7 mouse cellular contexts compared by ENCODE assay signal in the genomic region with DNA sequence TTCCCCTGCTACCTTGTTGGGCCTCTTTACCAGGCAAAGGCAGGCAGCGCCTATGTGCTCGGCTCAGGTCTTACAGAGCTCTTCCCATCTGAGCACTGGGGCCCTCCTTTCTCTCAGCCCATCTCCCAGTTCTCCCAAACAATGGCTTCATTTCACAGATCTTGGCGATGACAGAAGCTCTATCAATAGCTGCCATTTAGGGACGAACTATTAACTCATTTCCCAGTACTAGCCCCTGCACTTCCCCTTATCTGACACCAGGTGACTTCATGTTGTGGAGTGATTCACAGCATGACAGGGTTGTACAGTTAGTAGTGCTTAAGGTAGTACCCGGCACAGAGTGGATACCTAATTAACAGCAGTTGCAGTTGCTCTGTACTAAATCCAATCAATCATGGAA. TPM values are rescaled to one million over a fixed set of nuclear protein-coding genes. Genes with fewer than 3 reads are reported as not detected.
DNase-seq lines count a peak whose midpoint lies in the region; ATAC-seq lines count a peak whose summit lies in the region.

Tmem88b (minus strand) TSS at position 56 of the 400 bp plus-strand sequence.

- H3K4me3 ChIP-seq in neural tube, embryonic 11.5 days (ENCODE audit: low read depth, low read length), result peak within 1 kb of the TSS; percentile 56
- peak within 1 kb of the TSS; percentile 76 for H3K4me3 ChIP-seq in limb, embryonic 10.5 days
- H3K4me3 ChIP-seq in stomach, embryonic 15.5 days (replicated peaks), result peak within 1 kb of the TSS; percentile 65

- WGBS in neural tube, embryonic 11.5 days, result 73% methylated on average over 5 of the region's 5 CpGs
- 79% methylated on average over 5 of the region's 5 CpGs for WGBS in limb, embryonic 10.5 days
- WGBS in stomach, embryonic 15.5 days, result 65% methylated on average over 5 of the region's 5 CpGs

- H3K9ac ChIP-seq in neural tube, embryonic 11.5 days (ENCODE audit: low read length), result peak within 1 kb of the TSS; percentile 32; the same call in 1 of the 2 replicates
- no peak within 1 kb of the TSS for H3K9ac ChIP-seq in stomach, embryonic 15.5 days

- no peaks in the 10 kb centered on the region for H3K27me3 ChIP-seq in neural tube, embryonic 11.5 days (ENCODE audit: control insufficient read depth, insufficient read depth, low read length)
- 0 out of 2 replicates have a peak, but pooled peaks cover 9% of the 10 kb centered on the region for H3K27me3 ChIP-seq in limb, embryonic 10.5 days (ENCODE audit: low read depth, poor library complexity, severe bottlenecking)
- no peaks in the 10 kb centered on the region for H3K27me3 ChIP-seq in stomach, embryonic 15.5 days (replicated peaks)

- no peaks in the 10 kb centered on the region for H3K9me3 ChIP-seq in neural tube, embryonic 11.5 days (ENCODE audit: control insufficient read depth, low read length)
- no peaks in the 10 kb centered on the region for H3K9me3 ChIP-seq in limb, embryonic 10.5 days (replicated peaks)
- H3K9me3 ChIP-seq in stomach, embryonic 15.5 days, result no peaks in the 10 kb centered on the region

- H3K27ac ChIP-seq in neural tube, embryonic 11.5 days (ENCODE audit: low read depth, low read length), result no peak within 1 kb of the TSS
- peak within 1 kb of the TSS; percentile 94 for H3K27ac ChIP-seq in limb, embryonic 10.5 days
- H3K27ac ChIP-seq in stomach, embryonic 15.5 days, result no peak within 1 kb of the TSS

- H3K4me2 ChIP-seq in neural tube, embryonic 11.5 days (ENCODE audit: low read depth), result peak within 1 kb of the TSS; percentile 68
- H3K4me2 ChIP-seq in stomach, embryonic 15.5 days, result peak within 1 kb of the TSS; percentile 81

- H3K4me1 ChIP-seq in neural tube, embryonic 11.5 days (ENCODE audit: control insufficient read depth, insufficient read depth, low read length), result 0 out of 2 replicates have a peak, but pooled peaks cover 2% of the 10 kb centered on the region
- peaks cover 25% of the 10 kb centered on the region for H3K4me1 ChIP-seq in limb, embryonic 10.5 days
- H3K4me1 ChIP-seq in stomach, embryonic 15.5 days, result peaks cover 16% of the 10 kb centered on the region

- H3K36me3 ChIP-seq in neural tube, embryonic 11.5 days (ENCODE audit: control insufficient read depth, insufficient read depth, low read length), result no peaks in the 10 kb centered on the region
- no peaks in the 10 kb centered on the region for H3K36me3 ChIP-seq in limb, embryonic 10.5 days
- no peaks in the 10 kb centered on the region for H3K36me3 ChIP-seq in stomach, embryonic 15.5 days

- ATAC-seq in neural tube, embryonic 11.5 days (ENCODE audit: insufficient read depth, low FRiP score, low TSS enrichment), result no peak
- peak; percentile 40 for ATAC-seq in erythroid progenitor cell, adult 5-6 weeks (replicated peaks; ENCODE audit: low FRiP score, poor library complexity, severe bottlenecking)
- ATAC-seq in stomach, embryonic 15.5 days (ENCODE audit: insufficient read depth, low FRiP score, low read depth), result no peak

- no peak for DNase-seq in neural tube, embryonic 11.5 days (ENCODE audit: low spot score)
- DNase-seq in neural tube, embryonic 10.5 days (ENCODE audit: extremely low spot score, low spot score), result no peak
- DNase-seq in limb, embryonic 10.5 days (ENCODE audit: low spot score), result no peak
- DNase-seq in thymus, adult 18-20 months, result no peak
- DNase-seq in T-cell, adult 2 months (ENCODE audit: low spot score), result no peak

RNA-seq across cellular contexts. Expression of gene Tmem88b, which starts in this region (rescaled TPM):
- polyA plus RNA-seq in neural tube, embryonic 11.5 days (2014; fragmentation: Nextera tagmentation; extraction: Ambion mirVana), result 0.33 and 0.49 TPM in 2 replicates
- total RNA-seq in erythroid progenitor cell, adult 5-6 weeks (2015; ENCODE audit: low replicate concordance), result 0.42 and 1.1 TPM in 2 replicates
- total RNA-seq in erythroid progenitor cell, adult 5-6 weeks (2017; ENCODE audit: low replicate concordance), result 0.83 and 1.3 TPM in 2 replicates
- 0.30 and 0.33 TPM in 2 replicates for polyA plus RNA-seq in limb, embryonic 10.5 days (2016; fragmentation: Nextera tagmentation; extraction: Ambion mirVana)
- 0.55 and 0.89 TPM in 2 replicates for polyA plus RNA-seq in stomach, embryonic 15.5 days (2015; fragmentation: Nextera tagmentation; extraction: Ambion mirVana)
